Mouse (Mus musculus) heart, adult 18-20 months (tissue): Measurements from ENCODE around the gene Usp24. TPM values are rescaled to one million over a fixed set of nuclear protein-coding genes. Genes with fewer than 3 reads are reported as not detected.
A peak's percentile ranks its signal among the peaks of the same experiment; 100 is the strongest.

Experiments
- DNase-seq, 2 experiments: peaks; one replicate each; pipeline ENCODE4 v3.0.0; 2021 to 2022; ENCODE audit warnings: mixed read lengths in 1 of 2
- long read RNA-seq, 2 experiments: library from polyadenylated mRNA; stranded (forward); transcript quantifications; one replicate each; pipeline ENCODE4 v2.0.0; 2021
- total RNA-seq, 2 experiments: library from RNA; stranded (reverse); gene quantifications; 2 replicates each; pipeline ENCODE4 v1.2.3; 2021

Usp24 gene
- 10 to 100 TPM; 51.8 to 51.9 TPM for total RNA-seq
- long read RNA-seq, experiment 1, full-length matches to known transcripts, result 1 of 8 reads
- long read RNA-seq, experiment 1, partial matches to known transcripts, result 6 of 8 reads
- long read RNA-seq, experiment 1, other reads (novel, unspliced or antisense), result 1 of 8 reads
- long read RNA-seq, experiment 2, partial matches to known transcripts, result 5 of 7 reads
- long read RNA-seq, experiment 2, other reads (novel, unspliced or antisense), result 2 of 7 reads

DNA sequence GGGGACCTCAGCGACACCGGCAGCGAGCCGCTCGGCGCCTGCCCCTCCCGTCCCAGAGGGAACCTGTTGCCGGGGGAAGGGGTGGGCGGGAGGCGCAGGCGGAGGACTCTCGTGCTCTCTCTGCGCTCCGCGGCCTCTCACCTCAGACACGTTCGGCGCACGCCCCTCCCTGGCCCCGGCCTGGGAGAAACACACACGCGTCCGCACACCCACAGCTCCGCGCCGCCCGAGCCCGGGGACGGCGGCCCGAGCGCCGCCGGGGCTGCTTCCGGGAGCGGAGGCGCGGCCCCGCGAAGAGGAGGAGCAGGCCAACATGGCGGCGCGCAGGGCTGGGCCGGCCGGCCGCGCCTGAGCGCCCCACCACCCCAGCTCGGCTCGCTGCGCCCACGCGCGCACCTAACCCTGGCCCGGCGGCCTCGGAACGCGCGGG, at the start of gene Usp24:
Usp24 (plus strand) TSS at position 293 of the 430 bp plus-strand sequence.
- peak; percentile 84 to 85 for DNase-seq

DNA sequence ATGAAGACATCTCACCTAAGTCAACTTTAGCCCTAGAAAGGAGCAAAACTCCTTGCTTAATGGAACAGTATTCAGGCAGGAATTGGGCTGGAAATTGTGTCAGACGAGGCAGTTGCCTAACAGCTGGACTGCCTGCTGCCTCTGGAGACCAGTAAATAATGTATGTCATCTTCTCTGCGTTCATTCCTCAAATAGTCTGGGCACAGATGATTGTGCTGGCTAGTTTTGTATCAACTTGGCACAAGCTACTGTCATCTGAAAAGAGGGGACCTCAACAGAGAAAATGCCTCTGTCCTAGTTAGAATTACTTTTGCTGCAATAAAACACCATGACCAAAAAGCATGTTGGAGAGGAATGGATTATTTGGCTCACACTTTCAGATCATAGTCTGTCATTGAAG, 39.1 kb upstream of the Usp24 start:
- no peak for DNase-seq

GRCm38 (mm10) chr4:106279177-106279576, 36.8 kb upstream of the Usp24 start:
- no peak for DNase-seq

DNA sequence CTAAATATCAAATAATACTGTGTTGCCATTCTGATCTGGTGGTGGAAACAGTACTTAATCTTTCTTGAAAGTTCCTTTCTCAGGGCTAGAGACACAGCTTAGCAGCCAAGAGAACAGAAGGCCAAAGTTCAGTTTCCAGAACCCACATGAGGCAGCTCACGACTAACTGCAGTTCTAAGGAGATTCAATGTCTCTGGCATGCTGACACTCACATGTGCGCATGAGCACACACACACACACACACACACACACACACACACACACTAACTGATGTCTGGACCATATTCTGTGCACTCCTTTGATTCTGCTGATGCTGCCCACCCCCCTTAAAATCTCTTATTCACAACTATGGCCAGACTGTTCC, 34.9 kb upstream of the Usp24 start:
- DNase-seq, result peak in 1 of 2 experiments; percentile 42

- DNase-seq, result peak; percentile 48 to 53
Observed at GRCm38 (mm10) chr4:106281492-106282122, 34.4 kb upstream of the Usp24 start.

DNA sequence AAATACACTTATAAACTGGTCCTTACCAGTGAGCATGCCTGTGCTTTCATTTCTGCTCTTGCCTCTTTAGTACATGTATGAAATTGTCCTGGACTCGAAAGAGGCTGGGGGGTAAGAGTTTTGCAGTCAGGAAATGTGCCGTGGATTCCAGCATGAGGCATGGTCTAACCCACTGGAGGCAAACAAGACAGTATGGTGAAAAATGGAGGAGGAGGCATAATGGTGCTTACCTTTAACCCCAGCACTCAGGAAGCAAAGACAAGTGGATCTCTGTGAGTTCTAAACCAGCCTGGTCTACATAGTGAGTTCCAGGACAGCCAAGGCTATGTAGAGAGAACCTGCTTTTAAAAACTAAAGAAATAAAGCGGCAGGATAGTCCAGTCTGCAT, 33.9 kb upstream of the Usp24 start:
- DNase-seq, result no peak

DNA sequence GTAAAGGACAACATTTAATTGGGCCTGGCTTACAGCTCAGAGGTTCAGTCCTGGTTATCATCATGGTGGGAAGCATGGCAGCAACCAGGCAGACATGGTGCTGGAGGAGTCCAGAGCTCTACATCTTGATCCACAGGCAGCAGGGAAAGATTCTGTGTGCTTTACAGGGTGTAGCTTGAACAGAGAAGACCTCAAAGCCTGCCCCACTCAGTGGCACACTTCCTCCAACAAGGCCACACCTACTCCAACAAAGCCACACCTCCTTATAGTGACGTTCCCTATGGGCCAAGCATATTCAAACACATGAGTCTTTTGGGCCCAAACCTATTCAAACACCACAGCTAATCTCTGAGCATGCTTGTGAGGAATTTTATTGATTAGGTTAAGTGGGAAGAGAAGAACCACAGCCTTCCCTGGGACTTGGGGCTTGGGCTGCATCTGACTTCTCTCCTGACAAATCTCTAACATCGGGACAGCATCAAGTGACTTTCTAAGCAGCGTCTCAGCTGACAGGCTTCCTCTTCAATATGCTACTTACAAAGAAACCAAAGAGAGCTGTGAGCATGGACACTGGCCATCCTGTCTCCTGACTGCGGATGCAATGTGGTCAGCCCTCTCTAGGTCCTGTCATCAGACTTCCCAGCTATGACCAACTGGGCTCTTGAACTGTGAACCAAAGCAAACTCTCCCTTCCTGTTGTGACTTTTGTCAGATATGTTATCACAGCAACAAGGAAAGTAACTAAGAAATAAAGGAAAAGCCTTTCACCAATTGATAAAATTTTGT, 28.9 kb upstream of the Usp24 start:
- no peak for DNase-seq

DNA sequence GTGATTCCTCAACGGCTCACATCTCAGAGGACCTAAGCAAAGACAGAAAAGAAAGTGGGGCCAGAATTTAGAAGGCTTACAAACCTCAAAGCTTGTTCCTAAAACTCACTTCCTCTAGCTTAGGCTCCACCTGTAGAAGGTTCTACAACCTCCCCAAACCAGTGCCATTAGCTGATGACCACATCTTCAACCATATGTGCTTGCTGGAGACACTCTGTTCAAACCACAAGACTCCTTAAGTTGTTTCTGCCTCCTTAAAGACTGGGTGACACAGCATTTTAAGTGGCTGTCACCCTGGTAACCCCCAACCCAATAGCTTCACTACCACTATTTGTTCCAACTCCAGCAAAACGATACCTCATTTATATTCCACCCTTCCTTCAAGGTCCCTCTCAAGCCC, 25.8 kb upstream of the Usp24 start:
- no peak for DNase-seq

DNA sequence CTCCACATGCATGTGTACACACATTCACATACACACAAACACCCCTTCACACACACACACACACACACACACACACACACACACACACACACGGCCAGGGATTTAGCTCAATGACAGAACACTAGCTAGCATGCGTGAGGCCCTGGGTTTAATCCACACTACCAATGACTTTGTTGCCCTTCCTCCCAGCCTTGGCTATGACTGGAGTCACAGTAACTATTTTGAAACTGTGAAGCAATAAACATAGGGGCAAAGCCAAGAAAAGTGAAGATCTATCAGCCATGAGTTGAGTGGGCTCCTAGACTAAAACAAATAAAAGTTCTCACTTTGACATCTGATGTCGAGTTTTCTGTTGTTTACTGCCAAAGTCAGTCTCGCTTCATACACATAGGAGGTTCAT, 23.2 kb upstream of the Usp24 start:
- no peak for DNase-seq

DNA sequence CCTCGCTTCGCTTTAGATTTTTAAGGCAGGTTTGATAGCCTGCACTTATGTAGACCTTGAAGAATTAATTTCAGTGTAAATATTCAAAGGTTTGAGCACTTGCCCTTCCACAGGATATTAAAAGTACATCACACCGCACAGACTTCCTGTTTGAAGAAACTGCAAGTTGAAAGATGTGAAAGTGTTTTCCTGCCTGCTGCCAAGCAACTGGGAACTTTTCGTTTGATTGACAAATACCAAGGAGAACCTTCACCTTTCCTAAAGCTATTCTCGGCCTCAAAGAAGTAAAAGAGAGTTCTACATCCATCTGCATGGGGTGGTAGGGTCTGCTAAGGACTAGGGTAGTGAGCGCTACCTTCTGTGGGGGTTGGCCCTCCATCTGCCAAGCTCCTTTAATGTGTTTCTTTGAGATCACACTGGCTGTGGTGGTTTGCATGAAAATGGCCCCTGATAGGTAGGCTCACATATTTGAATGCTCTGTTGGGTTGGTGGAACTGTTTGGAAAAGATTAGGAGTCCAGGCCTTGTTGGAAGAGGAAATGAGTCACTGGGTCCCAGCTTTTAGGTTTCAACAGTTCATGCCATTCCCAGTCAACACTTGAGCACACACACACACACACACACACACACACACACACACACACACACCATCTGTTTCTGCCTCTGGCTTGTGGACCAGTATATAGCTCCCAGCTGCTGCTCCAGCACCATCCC, 22.5 kb upstream of the Usp24 start:
- DNase-seq, result no peak

GRCm38 (mm10) chr4:106295696-106296095, 20.3 kb upstream of the Usp24 start:
- no peak for DNase-seq

GRCm38 (mm10) chr4:106296412-106297086, 19.5 kb upstream of the Usp24 start:
- peak in 1 of 2 experiments; percentile 62 for DNase-seq

GRCm38 (mm10) chr4:106301346-106301745, 14.7 kb upstream of the Usp24 start:
- peak in 1 of 2 experiments; percentile 56 for DNase-seq

DNA sequence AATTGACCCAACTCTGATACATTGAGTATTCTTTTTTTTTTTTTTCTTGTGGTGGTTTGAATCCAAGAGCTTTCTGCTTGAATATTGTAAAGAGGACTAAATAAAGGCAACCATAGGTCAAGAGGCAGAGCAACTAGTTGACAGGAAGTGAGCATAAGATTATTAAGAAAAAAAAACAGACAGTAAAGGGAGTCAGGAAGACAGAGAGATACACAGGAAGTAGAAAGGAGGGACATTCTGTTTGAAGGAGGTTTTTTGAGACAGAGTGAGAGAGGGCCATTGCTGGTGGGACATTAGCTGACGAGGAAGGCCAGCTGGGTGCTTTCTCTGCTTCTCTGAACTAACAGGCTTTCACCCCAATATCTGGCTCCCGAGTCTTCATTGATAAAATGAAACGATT, 7.9 kb upstream of the Usp24 start:
- no peak for DNase-seq

- DNase-seq, result no peak
Observed at GRCm38 (mm10) chr4:106312651-106313050, 3.4 kb upstream of the Usp24 start.

GRCm38 (mm10) chr4:106313070-106313469, 2.9 kb upstream of the Usp24 start:
- no peak for DNase-seq

- no peak for DNase-seq
Observed at GRCm38 (mm10) chr4:106313874-106314273, 2.1 kb upstream of the Usp24 start.

DNA sequence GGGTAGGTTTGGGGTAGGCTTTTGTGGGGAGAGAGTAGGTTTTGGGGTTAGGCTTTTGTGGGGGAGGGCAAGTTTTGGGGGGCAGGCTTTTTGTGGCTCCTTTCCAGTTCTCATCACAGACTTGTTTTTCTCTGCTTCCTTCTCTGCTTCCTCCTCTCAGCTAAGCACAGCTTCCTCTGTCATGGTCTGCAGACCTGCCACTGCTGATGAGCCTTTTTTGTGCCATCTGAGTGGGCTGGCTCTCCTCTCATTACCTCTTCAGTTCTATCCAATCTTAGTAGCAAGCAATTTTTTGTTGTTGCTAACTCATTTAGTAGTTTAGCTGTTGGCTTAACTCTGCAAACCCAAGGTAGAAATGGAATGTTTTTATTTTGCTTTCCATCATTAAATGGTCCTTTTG, 1.7 kb upstream of the Usp24 start:
- DNase-seq, result no peak

- DNase-seq, result peak; percentile 52 to 75
Observed at GRCm38 (mm10) chr4:106316351-106317178, 552 bp downstream of the Usp24 start.

DNA sequence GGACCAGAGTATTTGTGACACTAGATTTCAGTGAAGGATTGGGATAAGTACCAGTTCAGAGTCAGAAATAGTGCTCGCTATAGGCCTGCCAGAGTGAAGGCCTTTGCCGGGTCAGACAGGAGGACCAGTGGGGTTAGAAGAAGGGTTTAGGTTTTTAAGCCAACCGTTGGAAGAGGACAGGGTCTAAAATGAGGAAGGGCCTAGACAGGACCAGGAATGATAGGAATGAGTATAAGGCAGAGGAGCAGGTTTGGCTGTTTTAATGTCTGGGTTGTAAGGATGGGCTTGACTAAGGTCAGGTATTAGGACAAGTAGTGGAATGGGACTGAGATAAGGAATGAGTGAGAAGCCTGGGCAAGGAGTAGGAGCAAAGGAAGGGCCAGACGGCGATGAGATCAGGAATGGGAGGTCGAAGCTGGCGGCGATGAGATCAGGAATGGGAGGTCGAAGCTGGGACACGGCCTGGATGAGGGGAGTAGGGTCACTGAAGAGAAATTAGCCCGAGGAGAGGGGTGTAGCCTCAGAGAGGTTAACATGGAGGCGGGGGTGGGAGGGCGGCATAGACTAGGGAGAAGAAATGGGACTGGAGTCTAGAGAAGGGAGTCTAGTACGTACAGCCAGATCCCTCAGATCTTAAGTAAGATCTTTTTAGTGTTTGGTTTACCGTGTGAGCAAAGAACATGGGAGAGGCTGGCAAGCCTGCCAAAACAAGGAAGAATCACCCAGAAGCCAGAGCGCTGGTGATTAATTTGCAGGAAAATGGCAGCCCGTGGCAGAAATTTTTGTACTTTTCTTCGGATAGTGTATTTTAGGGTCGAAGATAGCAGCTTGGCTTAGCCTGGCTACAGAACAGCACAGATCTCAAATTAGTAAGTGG, 1.4 kb downstream of the Usp24 start:
- DNase-seq, result peak in 1 of 2 experiments; percentile 63
